8 mouse cellular contexts compared by ENCODE assay signal in the genomic region with DNA sequence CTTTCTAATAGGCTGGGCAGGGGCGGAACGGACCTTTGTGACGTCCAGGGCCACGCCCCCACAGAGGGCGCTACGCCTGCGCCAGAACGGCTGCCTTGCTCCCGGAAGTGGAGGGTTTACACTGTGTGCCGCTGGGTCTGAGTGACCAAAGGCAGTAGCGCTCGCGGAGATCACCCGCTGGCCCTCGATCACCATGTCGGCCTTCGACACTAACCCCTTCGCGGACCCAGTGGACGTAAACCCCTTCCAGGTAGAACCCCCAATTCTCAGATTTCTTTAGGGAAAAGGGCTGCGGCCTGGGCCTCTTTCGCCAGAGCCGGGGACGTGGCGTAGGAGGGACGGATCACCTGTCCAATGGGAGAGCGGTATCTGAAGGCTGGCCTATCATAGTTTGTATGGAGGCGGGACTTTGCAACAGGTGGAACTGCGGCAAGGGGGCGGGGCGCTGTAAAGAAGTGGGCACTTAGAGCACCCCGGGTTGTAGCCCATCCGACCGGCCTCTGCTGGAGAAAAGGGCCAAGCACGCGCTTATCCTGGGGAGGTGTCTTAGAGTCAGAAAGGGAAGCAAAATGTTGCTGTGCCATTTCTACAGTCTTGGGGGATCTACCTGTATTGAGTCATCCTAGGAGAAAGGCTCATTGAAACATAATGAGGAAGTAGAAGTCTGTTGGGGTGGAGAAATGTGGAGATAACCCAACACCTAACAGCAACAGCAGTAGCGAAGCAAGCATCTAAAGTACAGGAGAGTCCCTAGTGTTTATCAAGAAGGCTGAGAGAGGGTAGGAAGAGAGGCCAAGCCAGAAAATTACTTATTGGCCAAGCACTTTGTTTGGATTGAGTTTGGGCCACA. TPM values are rescaled to one million over a fixed set of nuclear protein-coding genes. Genes with fewer than 3 reads are reported as not detected.
DNase-seq lines count a peak whose midpoint lies in the region; ATAC-seq lines count a peak whose summit lies in the region.

A gene (plus strand): TSS at position 83 of the 850 bp plus-strand sequence.

- no peaks in the 10 kb centered on the region for H3K27me3 ChIP-seq in hindbrain, embryonic 15.5 days

- H3K9ac ChIP-seq in hindbrain, embryonic 15.5 days = peak within 1 kb of the TSS; percentile 64

- DNase-seq in R1 (ENCODE audit: low read depth, low spot score) = peak; percentile 98
- DNase-seq in cerebellum, postnatal 25 days = peak; percentile 96 to 98
- DNase-seq in frontal cortex, postnatal 36 days (ENCODE audit: low spot score in 2 of 2) = peak; percentile 94 to 97
- DNase-seq in left cerebral cortex, adult 11 months (ENCODE audit: low spot score) = peak; percentile 88
- peak; percentile 95 for DNase-seq in lung, postnatal 4 days
- peak; percentile 84 for DNase-seq in retina, postnatal 7 days (ENCODE audit: low read depth, low spot score)
- DNase-seq in urinary bladder, adult 2 months (ENCODE audit: low spot score) = peak; percentile 93

- WGBS in hindbrain, embryonic 15.5 days = 1% methylated on average over 37 of the region's 37 CpGs

- peak within 1 kb of the TSS; percentile 75 for H3K4me3 ChIP-seq in hindbrain, embryonic 15.5 days

- peaks cover 39% of the 10 kb centered on the region for H3K4me1 ChIP-seq in hindbrain, embryonic 15.5 days (replicated peaks)

- ATAC-seq in hindbrain, embryonic 15.5 days (ENCODE audit: low FRiP score, low read depth) = peak; percentile 100

- H3K9me3 ChIP-seq in hindbrain, embryonic 15.5 days = no peaks in the 10 kb centered on the region

- H3K27ac ChIP-seq in hindbrain, embryonic 15.5 days (replicated peaks) = peak within 1 kb of the TSS; percentile 88

- H3K36me3 ChIP-seq in hindbrain, embryonic 15.5 days = no peaks in the 10 kb centered on the region

- H3K4me2 ChIP-seq in hindbrain, embryonic 15.5 days = peak within 1 kb of the TSS; percentile 84

RNA-seq across cellular contexts. Expression of the gene that starts here (rescaled TPM):
- polyA plus RNA-seq in hindbrain, embryonic 15.5 days (2015; fragmentation: Nextera tagmentation; extraction: Ambion mirVana) = 48.6 and 48.9 TPM in 2 replicates
- polyA plus RNA-seq in urinary bladder, adult 2 months (2012; rRNA removed) = 60.9 and 62.9 TPM in 2 replicates

Comparison
In these comparisons a context has a peak if more than half of its experiments do, and no peak if none do; other contexts are left out.
1. Peak in every context shown above with its lines: DNase-seq, ATAC-seq, H3K4me3 ChIP-seq and H3K27ac ChIP-seq.